Mouse (Mus musculus): ENCODE measurements around the gene Fam98a. TPM values are rescaled to one million over a fixed set of nuclear protein-coding genes. Genes with fewer than 3 reads are reported as not detected.
A peak's percentile ranks its signal among the peaks of the same experiment; 100 is the strongest.

The Fam98a gene
- total RNA-seq, 4 experiments from 2014 or later, result 33.8 to 41.8 (median 37.5) TPM

- DNase-seq (ENCODE audit: low spot score in 2 of 2), result peak; percentile 43 to 55
These were observed 29.2 kb downstream of the Fam98a start for GRCm38 (mm10) chr17:75522347-75523065.

GRCm38 (mm10) chr17:75521236-75521842 is 30.4 kb downstream of the Fam98a start:
- DNase-seq (ENCODE audit: low spot score in 2 of 2), result no peak

- no peak for DNase-seq (ENCODE audit: low spot score in 2 of 2)
These were observed 32.4 kb downstream of the Fam98a start for GRCm38 (mm10) chr17:75519239-75519900.

- no peak for DNase-seq (ENCODE audit: low spot score in 2 of 2)
These were observed 33.4 kb downstream of the Fam98a start for GRCm38 (mm10) chr17:75518181-75518901.

- DNase-seq (ENCODE audit: low spot score in 2 of 2), result no peak
These were observed 35.2 kb downstream of the Fam98a start for GRCm38 (mm10) chr17:75516591-75516990.

GRCm38 (mm10) chr17:75509257-75509656 is 42.5 kb downstream of the Fam98a start:
- DNase-seq (ENCODE audit: low spot score in 2 of 2), result no peak

GRCm38 (mm10) chr17:75506708-75507641 is 44.8 kb downstream of the Fam98a start:
- DNase-seq (ENCODE audit: low spot score in 2 of 2), result no peak

- no peak for DNase-seq (ENCODE audit: low spot score in 2 of 2)
These were observed 45.6 kb downstream of the Fam98a start for GRCm38 (mm10) chr17:75506097-75506675.

GRCm38 (mm10) chr17:75505053-75505452 is 46.7 kb downstream of the Fam98a start:
- DNase-seq (ENCODE audit: low spot score in 2 of 2), result no peak

GRCm38 (mm10) chr17:75503031-75503430 is 48.7 kb downstream of the Fam98a start:
- no peak for DNase-seq (ENCODE audit: low spot score in 2 of 2)

- no peak for DNase-seq (ENCODE audit: low spot score in 2 of 2)
These were observed 53.5 kb downstream of the Fam98a start for GRCm38 (mm10) chr17:75498241-75498651.

- no peak for DNase-seq (ENCODE audit: low spot score in 2 of 2)
These were observed 56.5 kb downstream of the Fam98a start for GRCm38 (mm10) chr17:75495213-75495612.

Other genes with a start within 250 kb of the Fam98a start
- gene Rasgrp3, start 116.0 kb downstream of the Fam98a start, total RNA-seq (2022), result 10 to 100 TPM; 25.1 to 34.5 (median 30.4) TPM